ENCODE assay signal across 8 mouse cellular contexts in the genomic region with DNA sequence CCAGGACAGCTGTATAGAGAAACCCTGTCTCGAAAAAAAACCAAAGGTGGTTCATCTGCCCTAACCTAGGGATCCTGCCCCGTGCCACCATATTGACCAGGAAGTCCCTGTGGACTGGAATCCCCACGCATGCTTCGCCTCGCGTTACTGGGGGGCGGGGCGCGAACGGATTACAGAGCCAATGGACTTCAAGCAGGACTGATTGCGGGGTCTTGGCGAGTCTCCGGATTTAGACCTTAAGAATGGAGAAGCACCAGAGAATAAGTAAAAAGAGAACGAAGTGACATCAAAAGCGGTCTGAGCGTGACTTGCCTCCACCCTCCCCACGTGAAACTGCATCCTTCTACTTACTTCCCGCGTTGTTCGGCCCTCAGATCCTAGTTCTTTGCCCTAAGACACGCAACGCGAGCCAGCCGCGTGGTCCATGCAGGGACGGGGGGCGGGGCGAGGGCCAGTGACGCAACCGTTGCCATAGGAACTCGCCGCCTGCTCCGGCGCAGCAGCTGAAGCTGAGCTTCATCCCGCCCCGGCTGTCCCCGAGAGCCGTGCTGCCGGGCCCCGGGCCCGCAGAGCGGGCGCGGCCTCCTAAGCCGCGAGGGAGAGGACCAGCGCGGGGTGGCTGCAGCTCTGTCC. TPM values are rescaled to one million over a fixed set of nuclear protein-coding genes. Genes with fewer than 3 reads are reported as not detected.
A peak's percentile ranks its signal among the peaks of the same experiment; 100 is the strongest.
DNase-seq lines count a peak whose midpoint lies in the region; ATAC-seq and TF ChIP-seq lines count a peak whose summit lies in the region.

Gene Lrrc73, plus strand, starts transcription at position 80 of the 633 bp plus-strand sequence.

- H3K27me3 ChIP-seq in embryonic facial prominence, embryonic 13.5 days = peaks cover 27% of the 10 kb centered on the region
- no peaks in the 10 kb centered on the region for H3K27me3 ChIP-seq in heart, adult 2 months (ENCODE audit: control insufficient read depth, insufficient read depth, low read length)
- H3K27me3 ChIP-seq in limb, embryonic 13.5 days = peaks cover 31% of the 10 kb centered on the region
- 0 out of 2 replicates have a peak, but pooled peaks cover 3% of the 10 kb centered on the region for H3K27me3 ChIP-seq in midbrain, embryonic 15.5 days (replicated peaks)

- no peak for TF ChIP-seq CTCF in heart, adult 2 months (IDR thresholded peaks at IDR 0.05)

- H3K27ac ChIP-seq in embryonic facial prominence, embryonic 13.5 days = no peak within 1 kb of the TSS
- H3K27ac ChIP-seq in heart, adult 2 months = no peak within 1 kb of the TSS
- no peak within 1 kb of the TSS for H3K27ac ChIP-seq in limb, embryonic 13.5 days
- H3K27ac ChIP-seq in midbrain, embryonic 15.5 days = peak within 1 kb of the TSS; percentile 85

- TF ChIP-seq POLR2A in heart, adult 2 months (IDR thresholded peaks at IDR 0.05; ENCODE audit: insufficient read depth, low read depth, low read length) = no peak

- WGBS in embryonic facial prominence, embryonic 13.5 days = 2% methylated on average over 45 of the region's 48 CpGs
- 1% methylated on average over 46 of the region's 48 CpGs for WGBS in heart, adult 2 months
- 2% methylated on average over 46 of the region's 48 CpGs for WGBS in limb, embryonic 13.5 days
- 2% methylated on average over 43 of the region's 48 CpGs for WGBS in midbrain, embryonic 15.5 days

- H3K4me3 ChIP-seq in embryonic facial prominence, embryonic 13.5 days = peak within 1 kb of the TSS; percentile 71
- H3K4me3 ChIP-seq in heart, adult 2 months = peak within 1 kb of the TSS; percentile 68
- peak within 1 kb of the TSS; percentile 74 for H3K4me3 ChIP-seq in limb, embryonic 13.5 days
- peak within 1 kb of the TSS; percentile 78 for H3K4me3 ChIP-seq in midbrain, embryonic 15.5 days

- peak; percentile 86 for DNase-seq in 416B (ENCODE audit: low read depth)
- peak; percentile 77 to 84 for DNase-seq in adrenal gland, postnatal 4 days (ENCODE audit: low spot score in 2 of 2)
- peak; percentile 91 to 95 for DNase-seq in heart, adult 2 months
- peak; percentile 85 to 92 for DNase-seq in kidney, adult 8-10 months
- peak; percentile 83 to 92 for DNase-seq in spleen, adult 18-20 months

- H3K9me3 ChIP-seq in embryonic facial prominence, embryonic 13.5 days = no peaks in the 10 kb centered on the region
- no peaks in the 10 kb centered on the region for H3K9me3 ChIP-seq in limb, embryonic 13.5 days
- no peaks in the 10 kb centered on the region for H3K9me3 ChIP-seq in midbrain, embryonic 15.5 days

- intact Hi-C loops in heart, adult 2 months (cut with DNase I) = no loop called here

- no peaks in the 10 kb centered on the region for H3K79me2 ChIP-seq in heart, adult 2 months (replicated peaks; ENCODE audit: control insufficient read depth, insufficient read depth, low read length)

- TF ChIP-seq EP300 in heart, adult 2 months (IDR thresholded peaks at IDR 0.05; ENCODE audit: insufficient read depth, low read depth, low read length) = no peak

- H3K4me1 ChIP-seq in embryonic facial prominence, embryonic 13.5 days = peaks cover 26% of the 10 kb centered on the region
- H3K4me1 ChIP-seq in heart, adult 2 months (ENCODE audit: control insufficient read depth, insufficient read depth, low read length) = peaks cover 7% of the 10 kb centered on the region
- peaks cover 24% of the 10 kb centered on the region for H3K4me1 ChIP-seq in limb, embryonic 13.5 days
- peaks cover 37% of the 10 kb centered on the region for H3K4me1 ChIP-seq in midbrain, embryonic 15.5 days

- H3K36me3 ChIP-seq in embryonic facial prominence, embryonic 13.5 days = peaks cover 63% of the 10 kb centered on the region
- H3K36me3 ChIP-seq in heart, adult 2 months (ENCODE audit: control insufficient read depth, insufficient read depth, low read length) = 0 out of 2 replicates have a peak, but pooled peaks cover 3% of the 10 kb centered on the region
- peaks cover 61% of the 10 kb centered on the region for H3K36me3 ChIP-seq in limb, embryonic 13.5 days
- H3K36me3 ChIP-seq in midbrain, embryonic 15.5 days (replicated peaks) = peaks cover 29% of the 10 kb centered on the region

- peak within 1 kb of the TSS; percentile 100 for H3K4me2 ChIP-seq in embryonic facial prominence, embryonic 13.5 days
- H3K4me2 ChIP-seq in limb, embryonic 13.5 days (replicated peaks) = peak within 1 kb of the TSS; percentile 100
- H3K4me2 ChIP-seq in midbrain, embryonic 15.5 days = peak within 1 kb of the TSS; percentile 66

- ATAC-seq in embryonic facial prominence, embryonic 13.5 days (ENCODE audit: insufficient number of reproducible peaks, insufficient read depth, low FRiP score, low TSS enrichment, low read depth) = peak; percentile 79
- peak; percentile 91 for ATAC-seq in limb, embryonic 13.5 days (ENCODE audit: low FRiP score, low read depth)
- peak; percentile 91 for ATAC-seq in midbrain, embryonic 15.5 days (replicated peaks)

- peak within 1 kb of the TSS; percentile 74 for H3K9ac ChIP-seq in embryonic facial prominence, embryonic 13.5 days
- H3K9ac ChIP-seq in heart, adult 2 months (ENCODE audit: low read depth, low read length) = peak within 1 kb of the TSS; percentile 44; the same call in 1 of the 2 replicates
- H3K9ac ChIP-seq in limb, embryonic 13.5 days = peak within 1 kb of the TSS; percentile 69
- H3K9ac ChIP-seq in midbrain, embryonic 15.5 days = peak within 1 kb of the TSS; percentile 96

RNA-seq across cellular contexts. Expression of gene Lrrc73, which starts in this region (rescaled TPM):
- 1 to 10 TPM; 6.3 to 7.3 TPM for total RNA-seq in adrenal gland, postnatal 4 days (2021)
- 1.4 and 1.9 TPM in 2 replicates for polyA plus RNA-seq in embryonic facial prominence, embryonic 13.5 days (2015; fragmentation: Nextera tagmentation; extraction: Ambion mirVana)
- total RNA-seq in heart, adult 2 months (2021) = under 1 TPM; 0.21 to 0.34 TPM
- polyA plus RNA-seq in heart, adult 2 months (2012; rRNA removed) = 0.59 and 0.70 TPM in 2 replicates
- polyA plus RNA-seq in limb, embryonic 13.5 days (2015; fragmentation: Nextera tagmentation; extraction: Ambion mirVana) = 0.69 and 1.4 TPM in 2 replicates
- polyA plus RNA-seq in midbrain, embryonic 15.5 days (2015; fragmentation: Nextera tagmentation; extraction: Ambion mirVana) = 14.7 and 16.6 TPM in 2 replicates

Comparison
In these comparisons a context has a peak if more than half of its experiments do, and no peak if none do; other contexts are left out.
1. RNA of gene Lrrc73 (total RNA-seq): 6.3 to 7.3 TPM in adrenal gland, postnatal 4 days; 0.21 to 0.34 TPM in heart, adult 2 months; every median in the first group is over 4 times any median in the second.
2. Peak in DNase-seq, H3K4me3 ChIP-seq and H3K9ac ChIP-seq in heart, adult 2 months; RNA of the gene not detected or under 1 TPM.
3. H3K9ac ChIP-seq: peak in every context shown above with its lines; median percentile 96 in midbrain, embryonic 15.5 days; 74 in embryonic facial prominence, embryonic 13.5 days; 69 in limb, embryonic 13.5 days; 44 in heart, adult 2 months.
4. Peak in every context shown above with its lines, with median percentiles within 50 percentile points of each other: DNase-seq, ATAC-seq, H3K4me2 ChIP-seq and H3K4me3 ChIP-seq.